Comparison of ENCODE assay signal across 10 mouse cellular contexts in the genomic region with DNA sequence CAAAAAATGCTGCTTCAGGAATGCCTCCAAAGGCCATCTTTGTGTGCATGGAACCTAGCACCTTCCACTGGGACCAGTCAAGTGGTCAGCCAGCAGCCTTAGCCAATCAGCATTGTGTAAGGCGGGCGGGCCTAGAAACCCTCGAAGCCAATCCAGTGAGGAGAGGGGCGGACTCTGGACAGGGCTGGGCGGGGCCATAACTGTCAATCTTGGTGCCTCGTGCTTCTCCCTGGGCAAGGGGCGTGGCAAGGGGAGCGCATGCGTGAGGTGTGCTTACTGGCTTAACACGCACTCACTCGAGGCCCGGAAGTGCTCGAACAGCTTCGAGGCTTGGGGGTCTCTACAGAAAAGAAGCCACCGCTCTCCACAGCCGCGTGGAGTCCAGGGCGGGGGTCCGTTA. TPM values are rescaled to one million over a fixed set of nuclear protein-coding genes. Genes with fewer than 3 reads are reported as not detected.
DNase-seq lines count a peak whose midpoint lies in the region; ATAC-seq and TF ChIP-seq lines count a peak whose summit lies in the region.
"Had no signal": no experiment of that assay in that cellular context is flagged by ENCODE, and none has a peak within 500 bp of the region (broad histone marks: within the 10 kb centered on the region; RNA-seq: fewer than 3 reads in every experiment).

Prr19 (plus strand) TSS at position 349 of the 400 bp plus-strand sequence.

- H3K27me3 ChIP-seq in forebrain, embryonic 10.5 days (ENCODE audit: poor library complexity, severe bottlenecking), result peaks cover 27% of the 10 kb centered on the region
- H3K27me3 ChIP-seq in forebrain, embryonic 15.5 days, result no peaks in the 10 kb centered on the region
- no peaks in the 10 kb centered on the region for H3K27me3 ChIP-seq in hindbrain, embryonic 11.5 days (ENCODE audit: control insufficient read depth, insufficient read depth, low read length)
- no peaks in the 10 kb centered on the region for H3K27me3 ChIP-seq in midbrain, embryonic 15.5 days (replicated peaks)
- no peaks in the 10 kb centered on the region for H3K27me3 ChIP-seq in heart, adult 2 months (ENCODE audit: control insufficient read depth, insufficient read depth, low read length)

- 0 out of 2 replicates have a peak, but pooled peaks cover 4% of the 10 kb centered on the region for H3K9me3 ChIP-seq in forebrain, embryonic 10.5 days
- no peaks in the 10 kb centered on the region for H3K9me3 ChIP-seq in forebrain, embryonic 15.5 days
- H3K9me3 ChIP-seq in hindbrain, embryonic 11.5 days (ENCODE audit: control insufficient read depth, low read length), result no peaks in the 10 kb centered on the region
- H3K9me3 ChIP-seq in midbrain, embryonic 15.5 days, result no peaks in the 10 kb centered on the region
- H3K9me3 ChIP-seq: stomach, embryonic 15.5 days had no signal

- H3K4me3 ChIP-seq in forebrain, embryonic 10.5 days, result peak within 1 kb of the TSS; percentile 23; the same call in 1 of the 2 replicates
- no peak within 1 kb of the TSS for H3K4me3 ChIP-seq in forebrain, embryonic 15.5 days
- H3K4me3 ChIP-seq in hindbrain, embryonic 11.5 days (ENCODE audit: low read depth, low read length), result no peak within 1 kb of the TSS
- H3K4me3 ChIP-seq in midbrain, embryonic 15.5 days, result no peak within 1 kb of the TSS
- H3K4me3 ChIP-seq in heart, adult 2 months, result no peak within 1 kb of the TSS
- H3K4me3 ChIP-seq: stomach, embryonic 15.5 days had no signal

- intact Hi-C loops in heart, adult 2 months (cut with DNase I), result no loop called here

- TF ChIP-seq CTCF in heart, adult 2 months (IDR thresholded peaks at IDR 0.05), result no peak

- H3K4me2 ChIP-seq in forebrain, embryonic 15.5 days (replicated peaks), result no peak within 1 kb of the TSS
- H3K4me2 ChIP-seq in hindbrain, embryonic 11.5 days (replicated peaks; ENCODE audit: low read depth, low read length), result no peak within 1 kb of the TSS
- H3K4me2 ChIP-seq in midbrain, embryonic 15.5 days, result peak within 1 kb of the TSS; percentile 20
- H3K4me2 ChIP-seq: stomach, embryonic 15.5 days had no signal

- no peak within 1 kb of the TSS for H3K9ac ChIP-seq in forebrain, embryonic 15.5 days (replicated peaks)
- no peak within 1 kb of the TSS for H3K9ac ChIP-seq in hindbrain, embryonic 11.5 days (ENCODE audit: low read depth, low read length)
- no peak within 1 kb of the TSS for H3K9ac ChIP-seq in midbrain, embryonic 15.5 days
- no peak within 1 kb of the TSS for H3K9ac ChIP-seq in heart, adult 2 months (ENCODE audit: low read depth, low read length)
- H3K9ac ChIP-seq: stomach, embryonic 15.5 days had no signal

- peak; percentile 66 for DNase-seq in forebrain, embryonic 10.5 days (ENCODE audit: extremely low spot score, low spot score)
- peak; percentile 96 for DNase-seq in ES-CJ7 (ENCODE audit: low read depth, low spot score)
- DNase-seq in hindbrain, embryonic 11.5 days (ENCODE audit: low spot score), result peak; percentile 68
- no peak for DNase-seq in heart, adult 2 months
- no peak for DNase-seq in thymus, postnatal 10 days (ENCODE audit: low spot score in 2 of 2)
- no peak for DNase-seq in cerebellum, adult 9-11 months

- H3K27ac ChIP-seq in forebrain, embryonic 10.5 days, result 0 out of 2 replicates have a peak within 1 kb of the TSS, but pooled peaks have one; percentile 8
- H3K27ac ChIP-seq in forebrain, embryonic 15.5 days (replicated peaks), result no peak within 1 kb of the TSS
- H3K27ac ChIP-seq in hindbrain, embryonic 11.5 days (ENCODE audit: low read depth, low read length), result no peak within 1 kb of the TSS
- no peak within 1 kb of the TSS for H3K27ac ChIP-seq in midbrain, embryonic 15.5 days
- no peak within 1 kb of the TSS for H3K27ac ChIP-seq in heart, adult 2 months
- H3K27ac ChIP-seq: stomach, embryonic 15.5 days had no signal

- no peak for ATAC-seq in forebrain, embryonic 15.5 days (replicated peaks)
- ATAC-seq in hindbrain, embryonic 11.5 days (ENCODE audit: low FRiP score), result no peak
- ATAC-seq in midbrain, embryonic 15.5 days (replicated peaks), result peak; percentile 40

- 60% methylated on average over 19 of the region's 19 CpGs for WGBS in forebrain, embryonic 10.5 days
- WGBS in forebrain, embryonic 15.5 days, result 65% methylated on average over 19 of the region's 19 CpGs
- 49% methylated on average over 19 of the region's 19 CpGs for WGBS in hindbrain, embryonic 11.5 days
- 51% methylated on average over 19 of the region's 19 CpGs for WGBS in midbrain, embryonic 15.5 days
- 53% methylated on average over 19 of the region's 19 CpGs for WGBS in heart, adult 2 months

- H3K36me3 ChIP-seq in forebrain, embryonic 10.5 days (replicated peaks), result peaks cover 3% of the 10 kb centered on the region
- H3K36me3 ChIP-seq in forebrain, embryonic 15.5 days, result no peaks in the 10 kb centered on the region
- peaks cover under 1% of the 10 kb centered on the region; the same call in 1 of the 2 replicates for H3K36me3 ChIP-seq in hindbrain, embryonic 11.5 days (ENCODE audit: control insufficient read depth, insufficient read depth, low read length)
- no peaks in the 10 kb centered on the region for H3K36me3 ChIP-seq in midbrain, embryonic 15.5 days (replicated peaks)
- H3K36me3 ChIP-seq in heart, adult 2 months (ENCODE audit: control insufficient read depth, insufficient read depth, low read length), result no peaks in the 10 kb centered on the region
- H3K36me3 ChIP-seq: stomach, embryonic 15.5 days had no signal

- H3K79me2 ChIP-seq in heart, adult 2 months (replicated peaks; ENCODE audit: control insufficient read depth, insufficient read depth, low read length), result no peaks in the 10 kb centered on the region

- no peak for TF ChIP-seq EP300 in heart, adult 2 months (IDR thresholded peaks at IDR 0.05; ENCODE audit: insufficient read depth, low read depth, low read length)

- peaks cover 46% of the 10 kb centered on the region for H3K4me1 ChIP-seq in forebrain, embryonic 10.5 days
- peaks cover 27% of the 10 kb centered on the region for H3K4me1 ChIP-seq in forebrain, embryonic 15.5 days
- H3K4me1 ChIP-seq in hindbrain, embryonic 11.5 days (replicated peaks; ENCODE audit: control insufficient read depth, insufficient read depth, low read length), result no peaks in the 10 kb centered on the region
- peaks cover 20% of the 10 kb centered on the region for H3K4me1 ChIP-seq in midbrain, embryonic 15.5 days
- H3K4me1 ChIP-seq in heart, adult 2 months (ENCODE audit: control insufficient read depth, insufficient read depth, low read length), result no peaks in the 10 kb centered on the region

- no peak for TF ChIP-seq POLR2A in heart, adult 2 months (IDR thresholded peaks at IDR 0.05; ENCODE audit: insufficient read depth, low read depth, low read length)

RNA-seq across cellular contexts. Expression of gene Prr19, which starts in this region (rescaled TPM):
- 1.4 and 1.7 TPM in 2 replicates for polyA plus RNA-seq in forebrain, embryonic 10.5 days (2016; fragmentation: Nextera tagmentation; extraction: Ambion mirVana)
- 1.6 and 2.1 TPM in 2 replicates for polyA plus RNA-seq in forebrain, embryonic 15.5 days (2015; fragmentation: Nextera tagmentation; extraction: Ambion mirVana)
- 0.86 and 1.3 TPM in 2 replicates for polyA plus RNA-seq in hindbrain, embryonic 11.5 days (2014; fragmentation: Nextera tagmentation; extraction: Ambion mirVana)
- 3.7 and 4.5 TPM in 2 replicates for polyA plus RNA-seq in midbrain, embryonic 15.5 days (2015; fragmentation: Nextera tagmentation; extraction: Ambion mirVana)
- total RNA-seq in heart, adult 2 months (2021), result not detected
- not detected in 2 replicates for polyA plus RNA-seq in heart, adult 2 months (2012; rRNA removed)
- total RNA-seq: common myeloid progenitor, adult 5-6 weeks had no signal

Comparison
In these comparisons a context has a peak if more than half of its experiments do, and no peak if none do; other contexts are left out.
1. DNase-seq: peak in forebrain, embryonic 10.5 days (single experiment), ES-CJ7 (single experiment) and hindbrain, embryonic 11.5 days (single experiment); none in heart, adult 2 months (0 of 2), thymus, postnatal 10 days (0 of 2) and cerebellum, adult 9-11 months (single experiment).